Mouse (Mus musculus): ENCODE measurements around the gene Tlr12. TPM values are rescaled to one million over a fixed set of nuclear protein-coding genes. Genes with fewer than 3 reads are reported as not detected.
"Not testable (repeated sequence)": the region's sequence is repeated elsewhere in the genome, so short reads cannot be mapped to it uniquely, and the experiment has no call there.

Tlr12 gene
- 0.19 and 4.0 TPM in 2 replicates for total RNA-seq (2015; ENCODE audit: low replicate concordance)
- 0.09 and 0.14 TPM in 2 replicates for total RNA-seq (2017; ENCODE audit: low replicate concordance)

GRCm38 (mm10) chr4:128618246-128618911 lies at the start of gene Tlr12:
TSS of gene Tlr12 (minus strand) at chr4:128618619.
- no peak for ATAC-seq (replicated peaks; ENCODE audit: low FRiP score, poor library complexity, severe bottlenecking)

DNA sequence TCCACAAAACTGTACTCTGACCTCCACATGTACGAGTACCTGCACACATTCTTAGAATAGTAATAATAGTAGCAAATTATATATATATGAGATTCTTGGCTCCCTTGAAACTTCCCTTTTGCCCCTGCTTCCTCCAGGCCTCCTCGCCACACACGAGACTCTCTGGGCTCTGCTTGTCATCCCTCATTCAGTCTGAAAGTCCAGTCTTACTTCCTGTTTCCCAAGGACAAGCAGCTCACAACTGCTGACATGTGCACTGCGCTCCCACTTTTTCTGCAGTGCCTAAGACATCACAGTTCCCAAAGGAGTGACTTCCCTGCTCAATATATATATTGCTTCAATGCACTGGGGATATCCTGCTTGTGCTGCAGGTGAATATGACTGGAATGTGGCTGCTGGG lies 48.8 kb upstream of the Tlr12 start:
- ATAC-seq (replicated peaks; ENCODE audit: low FRiP score, poor library complexity, severe bottlenecking) = not testable (repeated sequence)

DNA sequence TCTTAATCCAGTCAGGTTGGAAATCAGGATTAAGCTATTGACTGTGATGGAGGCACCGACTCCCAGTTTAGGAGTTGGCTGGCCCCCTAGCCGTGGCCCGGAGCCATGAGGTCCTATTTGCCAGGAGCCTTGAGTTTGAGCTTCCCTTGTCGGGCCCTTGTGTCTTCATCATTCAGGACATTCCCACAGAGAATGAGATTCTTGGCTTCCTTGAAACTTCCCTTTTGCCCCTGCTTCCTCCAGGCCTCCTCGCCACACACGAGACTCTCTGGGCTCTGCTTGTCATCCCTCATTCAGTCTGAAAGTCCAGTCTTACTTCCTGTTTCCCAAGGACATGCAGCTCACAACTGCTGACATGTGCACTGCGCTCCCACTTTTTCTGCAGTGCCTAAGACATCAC lies 47.9 kb upstream of the Tlr12 start:
- ATAC-seq (replicated peaks; ENCODE audit: low FRiP score, poor library complexity, severe bottlenecking) = not testable (repeated sequence)

DNA sequence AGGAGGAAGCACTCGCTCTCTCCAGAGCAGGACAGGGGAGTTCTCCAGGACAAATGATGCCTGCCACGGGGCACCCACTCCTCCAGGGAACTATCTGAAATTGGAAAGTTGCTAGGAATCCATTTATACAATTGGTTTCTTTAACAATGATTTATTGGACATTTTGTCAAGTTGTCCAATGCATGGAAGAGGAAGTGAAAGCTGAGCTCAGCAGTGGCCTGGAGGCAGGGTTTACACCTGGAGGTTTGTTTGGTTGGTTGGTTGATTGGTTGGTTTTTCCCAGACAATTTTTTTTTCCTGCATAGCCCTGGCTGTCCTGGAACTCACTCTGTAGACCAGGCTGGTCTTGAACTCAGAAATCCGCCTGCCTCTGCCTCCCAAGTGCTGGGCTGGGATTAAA lies 45.6 kb upstream of the Tlr12 start:
- ATAC-seq (replicated peaks; ENCODE audit: low FRiP score, poor library complexity, severe bottlenecking) = no peak

- no peak for ATAC-seq (replicated peaks; ENCODE audit: low FRiP score, poor library complexity, severe bottlenecking)
Measured at GRCm38 (mm10) chr4:128661063-128661462, 42.6 kb upstream of the Tlr12 start.

DNA sequence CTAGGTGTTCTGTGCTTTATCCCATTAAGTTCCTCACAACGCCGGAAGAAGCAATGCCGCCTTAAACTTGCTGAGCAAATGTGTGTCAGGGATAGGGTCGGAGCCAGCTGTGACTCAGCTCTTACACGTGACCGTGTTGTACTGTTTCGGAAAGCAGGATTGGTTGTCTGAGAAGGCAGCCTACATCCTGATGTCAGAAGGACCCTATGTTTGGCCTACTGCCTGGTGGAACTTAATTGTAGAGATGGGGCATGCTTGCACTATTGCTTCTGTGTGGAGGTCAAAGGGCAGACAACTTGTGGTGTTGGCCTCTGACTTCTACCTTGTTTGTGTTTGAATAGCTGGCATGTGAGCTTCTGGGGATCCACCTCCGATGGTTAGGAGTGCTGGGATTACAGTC lies 41.8 kb upstream of the Tlr12 start:
- ATAC-seq (replicated peaks; ENCODE audit: low FRiP score, poor library complexity, severe bottlenecking) = no peak

- ATAC-seq (replicated peaks; ENCODE audit: low FRiP score, poor library complexity, severe bottlenecking) = no peak
Measured at GRCm38 (mm10) chr4:128655446-128655845, 37.0 kb upstream of the Tlr12 start.

- 0 out of 2 replicates have a peak, but pooled peaks have one; percentile 37 for ATAC-seq (replicated peaks; ENCODE audit: low FRiP score, poor library complexity, severe bottlenecking)
Measured at GRCm38 (mm10) chr4:128654505-128655381, 36.3 kb upstream of the Tlr12 start, which contains the start of gene Phc2. TSS of gene Phc2 (plus strand) at chr4:128654702.

DNA sequence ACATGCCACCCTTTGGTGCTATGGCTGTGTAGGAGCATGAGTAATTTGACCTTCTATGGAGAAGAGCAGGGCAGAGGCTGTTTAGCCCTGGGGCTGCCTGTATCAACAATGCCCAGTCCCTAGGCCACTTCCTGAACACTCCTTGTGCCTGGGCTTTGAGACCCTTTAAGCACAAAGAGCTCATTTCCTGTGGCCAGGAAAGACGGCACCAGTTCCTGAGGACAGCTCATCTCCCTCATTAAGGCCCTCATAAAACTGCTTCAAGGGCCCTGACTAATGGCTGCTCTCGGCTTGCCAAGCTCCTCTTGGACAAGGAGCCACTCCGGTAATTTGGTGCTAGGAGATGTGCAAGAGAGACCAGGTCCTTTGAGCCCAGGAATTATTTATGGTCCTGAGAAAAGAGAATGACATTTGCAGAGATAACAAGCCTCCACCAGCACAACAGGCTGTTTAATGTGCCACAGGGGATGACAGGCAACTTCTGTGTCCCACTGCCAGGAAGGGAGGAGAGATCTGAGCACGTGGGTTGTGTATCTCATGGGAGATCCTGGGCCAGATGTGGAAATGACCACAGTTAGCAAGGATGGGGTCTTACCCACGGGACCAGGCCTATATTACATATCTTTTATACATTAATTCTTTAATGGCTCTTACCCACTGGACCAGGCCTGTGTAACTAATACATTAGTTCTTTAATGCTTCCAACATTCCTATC lies 34.3 kb upstream of the Tlr12 start:
- no peak for ATAC-seq (replicated peaks; ENCODE audit: low FRiP score, poor library complexity, severe bottlenecking)

DNA sequence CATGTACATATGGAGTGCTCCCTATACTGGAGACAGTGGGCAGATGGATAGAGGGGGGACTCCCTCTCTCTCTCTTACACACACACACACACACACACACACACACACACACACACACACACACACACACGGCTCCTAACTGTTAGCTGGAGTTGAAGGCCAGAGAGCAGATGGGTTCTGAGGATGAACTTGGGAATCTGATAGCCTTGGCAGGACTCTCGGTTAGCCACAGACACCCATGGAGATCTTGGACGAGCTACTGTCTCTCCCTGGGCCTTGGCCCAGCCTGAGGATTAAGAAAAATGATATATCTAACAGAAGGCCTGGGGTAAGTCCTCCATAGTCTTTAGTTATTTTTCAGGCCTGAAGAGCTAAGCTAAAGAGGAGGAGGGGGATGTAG lies 33.1 kb upstream of the Tlr12 start:
- ATAC-seq (replicated peaks; ENCODE audit: low FRiP score, poor library complexity, severe bottlenecking) = no peak

- no peak for ATAC-seq (replicated peaks; ENCODE audit: low FRiP score, poor library complexity, severe bottlenecking)
Measured at GRCm38 (mm10) chr4:128648567-128649255, 30.3 kb upstream of the Tlr12 start.

DNA sequence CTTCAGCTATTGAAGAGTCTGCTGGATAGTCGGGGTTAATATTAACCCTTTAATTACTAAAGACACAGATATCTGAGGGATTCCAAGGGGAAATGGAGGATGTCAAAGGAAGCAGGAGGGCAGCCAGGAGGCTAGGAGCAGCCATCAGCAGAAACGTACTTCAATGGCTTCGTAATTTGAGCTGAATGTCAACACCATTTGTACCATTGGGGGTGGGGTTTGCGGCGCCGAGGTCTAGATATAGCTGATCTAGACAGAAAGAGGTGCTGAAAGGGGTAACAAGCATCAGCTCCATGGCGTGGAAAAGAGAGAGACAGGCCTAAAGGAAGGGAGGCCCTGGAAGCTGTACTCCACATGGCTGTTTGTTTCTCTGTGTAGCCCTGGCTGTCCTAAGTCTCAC lies 28.3 kb upstream of the Tlr12 start:
- no peak for ATAC-seq (replicated peaks; ENCODE audit: low FRiP score, poor library complexity, severe bottlenecking)

- ATAC-seq (replicated peaks; ENCODE audit: low FRiP score, poor library complexity, severe bottlenecking) = no peak
Measured at GRCm38 (mm10) chr4:128645896-128646295, 27.5 kb upstream of the Tlr12 start.

GRCm38 (mm10) chr4:128641766-128642717 lies 23.6 kb upstream of the Tlr12 start:
- ATAC-seq (replicated peaks; ENCODE audit: low FRiP score, poor library complexity, severe bottlenecking) = no peak

DNA sequence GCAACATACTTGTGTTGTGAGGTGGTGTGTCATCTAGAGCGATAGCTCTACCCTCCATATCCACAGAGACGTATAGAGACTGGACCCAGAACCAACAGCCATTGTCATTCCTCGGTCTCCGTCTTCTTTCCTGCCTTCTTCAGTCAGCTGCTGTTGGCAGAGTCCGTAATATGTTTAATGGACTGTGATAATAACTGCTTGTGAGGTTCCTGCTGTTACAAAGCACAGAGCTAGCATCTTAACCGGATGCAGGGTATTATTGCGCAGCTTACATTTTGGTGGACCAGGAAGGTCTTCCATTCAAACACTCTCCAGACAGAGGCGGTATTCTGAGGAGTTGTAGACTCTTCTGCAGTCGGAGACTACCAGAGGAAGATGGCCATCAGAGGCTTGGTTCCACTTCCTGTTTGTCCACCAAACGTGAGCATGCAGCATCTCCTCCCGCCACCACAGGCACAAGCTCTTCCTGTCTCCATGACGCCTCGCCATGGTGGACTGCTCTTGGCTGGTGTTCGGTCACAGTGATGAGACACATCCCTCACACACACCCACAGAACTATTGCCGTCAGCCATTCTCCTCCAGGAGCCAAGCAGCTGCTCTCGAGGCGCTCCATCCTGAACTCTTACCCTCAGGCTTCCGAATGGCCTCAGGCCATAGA lies 20.0 kb upstream of the Tlr12 start:
- no peak for ATAC-seq (replicated peaks; ENCODE audit: low FRiP score, poor library complexity, severe bottlenecking)

- ATAC-seq (replicated peaks; ENCODE audit: low FRiP score, poor library complexity, severe bottlenecking) = no peak
Measured at GRCm38 (mm10) chr4:128637250-128637649, 18.8 kb upstream of the Tlr12 start.

DNA sequence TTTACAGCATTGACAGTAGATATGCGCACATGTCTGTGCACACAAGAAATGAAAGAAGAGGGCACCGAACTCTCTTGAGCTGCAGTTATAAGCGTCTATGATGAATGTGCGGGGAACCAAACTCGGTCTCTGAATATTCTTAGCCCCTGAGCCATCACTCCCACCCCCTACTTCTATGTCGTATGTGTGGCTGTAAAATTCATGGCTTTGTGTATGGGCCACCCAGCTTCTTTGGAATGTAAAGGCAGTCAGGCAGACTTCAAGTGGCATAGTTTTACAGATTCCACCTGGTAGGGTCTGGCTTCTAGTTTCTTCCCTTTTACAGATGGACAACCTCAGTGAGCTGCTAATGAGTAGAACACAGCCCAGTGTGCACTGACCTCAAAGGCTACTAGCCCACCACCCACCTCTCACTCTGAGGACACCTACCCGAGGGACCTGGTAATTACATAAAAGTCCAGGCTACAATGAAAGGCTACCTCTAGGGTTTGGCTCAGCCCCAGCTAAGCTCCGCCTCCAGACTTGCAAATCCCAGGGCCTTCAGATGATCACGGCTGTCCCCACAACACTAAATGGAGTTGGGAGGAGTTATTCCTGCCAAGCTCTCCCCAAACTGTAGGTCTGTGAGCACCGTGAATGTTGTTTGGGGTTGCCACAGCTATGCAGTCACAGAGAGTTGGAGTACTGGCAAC lies 17.6 kb upstream of the Tlr12 start:
- ATAC-seq (replicated peaks; ENCODE audit: low FRiP score, poor library complexity, severe bottlenecking) = no peak

GRCm38 (mm10) chr4:128635451-128635850 lies 17.0 kb upstream of the Tlr12 start:
- no peak for ATAC-seq (replicated peaks; ENCODE audit: low FRiP score, poor library complexity, severe bottlenecking)

Measured in erythroblast, adult 5-6 weeks (primary cell).